Comparison of ENCODE assay signal across 7 mouse cellular contexts in the genomic region with DNA sequence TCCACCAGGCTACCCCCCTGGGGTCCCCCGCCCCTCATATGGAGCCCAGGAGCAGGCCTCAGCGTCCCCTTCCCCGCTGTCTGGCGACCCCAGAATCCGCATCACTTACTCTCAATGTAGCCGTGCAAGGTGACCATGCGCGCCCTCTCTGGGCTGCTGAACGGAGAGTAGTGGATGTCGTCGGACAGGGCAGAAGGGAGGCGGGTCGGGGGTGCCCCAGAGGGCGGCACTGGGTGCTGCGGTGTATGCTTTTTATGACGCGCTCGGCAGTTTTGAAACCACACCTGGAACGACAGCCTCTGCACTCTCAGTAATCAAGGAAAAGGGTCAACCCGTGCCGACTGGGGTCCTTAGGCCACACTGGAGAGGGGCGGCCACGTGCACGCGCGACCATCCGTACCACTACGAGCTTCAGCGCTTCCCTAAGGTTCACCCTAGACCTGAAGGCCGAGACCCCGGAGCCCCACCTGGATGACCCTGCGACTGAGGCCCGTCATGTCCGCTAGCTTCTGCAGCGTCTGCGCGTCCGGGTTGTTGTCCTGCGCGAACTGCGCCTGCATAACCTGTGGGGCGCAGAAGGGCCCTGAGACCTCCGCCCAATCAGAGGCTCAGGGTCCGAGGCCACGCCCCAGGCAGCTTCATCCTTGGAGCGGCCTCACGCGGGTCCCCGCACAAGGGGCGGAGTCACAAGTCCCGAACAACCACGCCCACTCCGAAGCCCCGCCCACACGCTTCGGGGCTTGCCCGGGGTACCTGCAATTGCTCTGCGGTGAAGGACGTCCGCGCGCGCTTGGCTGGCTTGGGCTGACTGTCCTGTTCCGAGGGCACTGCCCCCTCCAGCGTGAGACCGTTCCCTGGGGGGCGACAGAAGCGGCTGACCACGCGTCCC. TPM values are rescaled to one million over a fixed set of nuclear protein-coding genes. Genes with fewer than 3 reads are reported as not detected.
A peak's percentile ranks its signal among the peaks of the same experiment; 100 is the strongest.
DNase-seq lines count a peak whose midpoint lies in the region; ATAC-seq and TF ChIP-seq lines count a peak whose summit lies in the region.

No protein-coding gene starts in this region.

- peaks cover 12 to 25% of the 10 kb centered on the region in 2 experiments for H3K4me1 ChIP-seq in MEL (ENCODE audit: control insufficient read depth in 1 of 2, insufficient read depth in 2 of 2, low read length in 2 of 2)
- H3K4me1 ChIP-seq in forebrain, embryonic 12.5 days = peaks cover 15% of the 10 kb centered on the region
- H3K4me1 ChIP-seq in hindbrain, embryonic 16.5 days (ENCODE audit: control insufficient read depth, insufficient read depth, low read depth, low read length) = peaks cover 14% of the 10 kb centered on the region
- H3K4me1 ChIP-seq in liver, embryonic 12.5 days = peaks cover 16% of the 10 kb centered on the region

- H3K27me3 ChIP-seq in MEL (ENCODE audit: control insufficient read depth in 1 of 2, insufficient read depth in 2 of 2, low read length in 2 of 2) = peaks cover 0 to under 1% of the 10 kb centered on the region in 2 experiments; a peak in 1 of 4 replicates
- peaks cover 97% of the 10 kb centered on the region for H3K27me3 ChIP-seq in forebrain, embryonic 12.5 days
- H3K27me3 ChIP-seq in hindbrain, embryonic 16.5 days (replicated peaks; ENCODE audit: control insufficient read depth, insufficient read depth, low read length) = peaks cover 70% of the 10 kb centered on the region
- H3K27me3 ChIP-seq in liver, embryonic 12.5 days (replicated peaks) = peaks cover 98% of the 10 kb centered on the region

- TF ChIP-seq CTCF in MEL (IDR thresholded peaks at IDR 0.05 in 2 of 3, conservative IDR thresholded peaks at IDR 0.05 in 1 of 3; ENCODE audit: control insufficient read depth in 1 of 3, insufficient read depth in 1 of 3, low read depth in 2 of 3, low read length in 3 of 3, poor library complexity in 1 of 3, severe bottlenecking in 1 of 3) = no peak

- no peak for TF ChIP-seq RAD21 in MEL (IDR thresholded peaks at IDR 0.05; ENCODE audit: low read depth, low read length)

- H3K36me3 ChIP-seq in MEL (ENCODE audit: control insufficient read depth in 1 of 2, insufficient read depth in 2 of 2, low read length in 2 of 2) = peaks cover 0 to 12% of the 10 kb centered on the region in 2 experiments; a peak in 2 of 4 replicates
- H3K36me3 ChIP-seq in forebrain, embryonic 12.5 days (replicated peaks) = no peaks in the 10 kb centered on the region
- no peaks in the 10 kb centered on the region for H3K36me3 ChIP-seq in hindbrain, embryonic 16.5 days (ENCODE audit: control insufficient read depth, insufficient read depth, low read length)
- no peaks in the 10 kb centered on the region for H3K36me3 ChIP-seq in liver, embryonic 12.5 days

- peak; percentile 96 for DNase-seq in MEL (ENCODE audit: low read depth, low spot score)
- DNase-seq in adrenal gland, adult 8-10 months = peak; percentile 29
- peak; percentile 31 for DNase-seq in naive thymus-derived CD4-positive, alpha-beta T cell, adult 2 months (ENCODE audit: low read depth)
- DNase-seq in thymus, adult 18-20 months = peak; percentile 34 to 46

- H3K79me2 ChIP-seq in MEL (ENCODE audit: control insufficient read depth, insufficient read depth, low read length, poor library complexity) = no peaks in the 10 kb centered on the region

- ATAC-seq in forebrain, embryonic 12.5 days (ENCODE audit: low FRiP score) = peak; percentile 84
- ATAC-seq in hindbrain, embryonic 16.5 days = peak; percentile 77; the same call in 1 of the 2 replicates
- peak; percentile 83 for ATAC-seq in liver, embryonic 12.5 days

- TF ChIP-seq POLR2A in MEL (IDR thresholded peaks at IDR 0.05; ENCODE audit: control insufficient read depth in 1 of 2, insufficient read depth in 1 of 2, low read depth in 1 of 2, low read length in 2 of 2, poor library complexity in 1 of 2) = peak; percentile 45 to 80; a peak in 3 of 4 replicates

- WGBS in forebrain, embryonic 12.5 days = under 1% methylated on average over 70 of the region's 70 CpGs
- WGBS in hindbrain, embryonic 16.5 days = 1% methylated on average over 70 of the region's 70 CpGs
- 2% methylated on average over 70 of the region's 70 CpGs for WGBS in liver, embryonic 12.5 days (ENCODE audit: insufficient replicate concordance)

- H3K4me3 ChIP-seq in MEL (ENCODE audit: control insufficient read depth in 1 of 2, insufficient read depth in 1 of 2, low read depth in 2 of 2, low read length in 2 of 2) = peak overlapping the region; percentile 61 to 78
- peak overlapping the region; percentile 45 for H3K4me3 ChIP-seq in forebrain, embryonic 12.5 days (replicated peaks)
- peak overlapping the region; percentile 43 for H3K4me3 ChIP-seq in hindbrain, embryonic 16.5 days (ENCODE audit: low read length)
- peak overlapping the region; percentile 54 for H3K4me3 ChIP-seq in liver, embryonic 12.5 days

- peak overlapping the region; percentile 49 for H3K9ac ChIP-seq in MEL (ENCODE audit: control insufficient read depth, low read depth, low read length, poor library complexity, severe bottlenecking)
- peak overlapping the region; percentile 38; the same call in 1 of the 2 replicates for H3K9ac ChIP-seq in forebrain, embryonic 12.5 days
- H3K9ac ChIP-seq in hindbrain, embryonic 16.5 days (ENCODE audit: low read depth, low read length) = peak overlapping the region; percentile 29; the same call in 1 of the 2 replicates
- no peak overlapping the region for H3K9ac ChIP-seq in liver, embryonic 12.5 days

- peak overlapping the region; percentile 70 for H3K4me2 ChIP-seq in forebrain, embryonic 12.5 days
- peak overlapping the region; percentile 71 for H3K4me2 ChIP-seq in hindbrain, embryonic 16.5 days (ENCODE audit: low read length)
- H3K4me2 ChIP-seq in liver, embryonic 12.5 days = peak overlapping the region; percentile 78

- no peak for TF ChIP-seq EP300 in MEL (IDR thresholded peaks at IDR 0.05; ENCODE audit: low read depth in 1 of 2, low read length in 2 of 2)

- H3K9me3 ChIP-seq in MEL (replicated peaks; ENCODE audit: insufficient read depth, low read length) = no peaks in the 10 kb centered on the region
- H3K9me3 ChIP-seq in forebrain, embryonic 12.5 days = no peaks in the 10 kb centered on the region
- no peaks in the 10 kb centered on the region for H3K9me3 ChIP-seq in hindbrain, embryonic 16.5 days (ENCODE audit: control insufficient read depth, low read length)
- no peaks in the 10 kb centered on the region for H3K9me3 ChIP-seq in liver, embryonic 12.5 days (replicated peaks)

- H3K27ac ChIP-seq in MEL (ENCODE audit: control insufficient read depth, low read depth, low read length) = no peak overlapping the region
- no peak overlapping the region for H3K27ac ChIP-seq in forebrain, embryonic 12.5 days
- H3K27ac ChIP-seq in hindbrain, embryonic 16.5 days (ENCODE audit: low read depth, low read length) = no peak overlapping the region
- no peak overlapping the region for H3K27ac ChIP-seq in liver, embryonic 12.5 days

RNA-seq across cellular contexts. Expression of gene Lhx6, which starts 14.1 kb away (rescaled TPM):
- total RNA-seq in MEL (2012; rRNA removed) = 1.1 and 1.3 TPM in 2 replicates
- 1 to 10 TPM in 1 of 2 experiments, not detected in 1; 3.0 TPM for polyA plus RNA-seq in MEL (2012; ENCODE audit: insufficient read depth in 1 of 2, insufficient read length in 2 of 2, low read depth in 1 of 2, low replicate concordance in 2 of 2, missing spikeins in 1 of 2)
- total RNA-seq in adrenal gland, adult 8-10 months (2022) = 1 to 10 TPM in 2 of 4 experiments, under 1 TPM in 2; 0.49 to 2.2 (median 1.2) TPM
- 21.9 and 34.2 TPM in 2 replicates for polyA plus RNA-seq in forebrain, embryonic 12.5 days (2016; fragmentation: Nextera tagmentation; extraction: Ambion mirVana)
- 0.48 and 3.4 TPM in 2 replicates for polyA plus RNA-seq in hindbrain, embryonic 16.5 days (2015; fragmentation: Nextera tagmentation; extraction: Ambion mirVana)
- polyA plus RNA-seq in liver, embryonic 12.5 days (2016; fragmentation: Nextera tagmentation; extraction: Ambion mirVana) = 0.29 and 0.39 TPM in 2 replicates

RNA-seq across cellular contexts. Expression of gene Morn5, which starts 41.8 kb away (rescaled TPM):
- 0.81 and 0.98 TPM in 2 replicates for total RNA-seq in MEL (2012; rRNA removed)
- 1 to 10 TPM in 1 of 2 experiments, not detected in 1; 1.3 TPM for polyA plus RNA-seq in MEL (2012; ENCODE audit: insufficient read depth in 1 of 2, insufficient read length in 2 of 2, low read depth in 1 of 2, low replicate concordance in 2 of 2, missing spikeins in 1 of 2)
- total RNA-seq in adrenal gland, adult 8-10 months (2022) = 1 to 10 TPM in 1 of 4 experiments, under 1 TPM in 3; 0.38 to 1.2 (median 0.57) TPM
- polyA plus RNA-seq in forebrain, embryonic 12.5 days (2016; fragmentation: Nextera tagmentation; extraction: Ambion mirVana) = 0.69 and 1.3 TPM in 2 replicates
- 4.1 and 4.6 TPM in 2 replicates for polyA plus RNA-seq in hindbrain, embryonic 16.5 days (2015; fragmentation: Nextera tagmentation; extraction: Ambion mirVana)
- 0.18 TPM in 1 of 2 replicates, not detected in the other for polyA plus RNA-seq in liver, embryonic 12.5 days (2016; fragmentation: Nextera tagmentation; extraction: Ambion mirVana)

RNA-seq across cellular contexts. Expression of gene Ndufa8, which starts 41.9 kb away (rescaled TPM):
- 167 and 186 TPM in 2 replicates for total RNA-seq in MEL (2012; rRNA removed)
- polyA plus RNA-seq in MEL (2012; ENCODE audit: insufficient read depth in 1 of 2, insufficient read length in 2 of 2, low read depth in 1 of 2, low replicate concordance in 2 of 2, missing spikeins in 1 of 2) = 100 to 1,000 TPM in 1 of 2 experiments, not detected in 1; 357 TPM
- total RNA-seq in adrenal gland, adult 8-10 months (2022) = 100 to 1,000 TPM; 128 to 194 (median 170) TPM
- 161 and 169 TPM in 2 replicates for polyA plus RNA-seq in forebrain, embryonic 12.5 days (2016; fragmentation: Nextera tagmentation; extraction: Ambion mirVana)
- polyA plus RNA-seq in hindbrain, embryonic 16.5 days (2015; fragmentation: Nextera tagmentation; extraction: Ambion mirVana) = 346 and 375 TPM in 2 replicates
- polyA plus RNA-seq in liver, embryonic 12.5 days (2016; fragmentation: Nextera tagmentation; extraction: Ambion mirVana) = 155 and 162 TPM in 2 replicates

RNA-seq across cellular contexts. Expression of gene Mrrf, which starts 45.1 kb away (rescaled TPM):
- total RNA-seq in MEL (2012; rRNA removed) = 20.0 and 28.0 TPM in 2 replicates
- 10 to 100 TPM in 1 of 2 experiments, not detected in 1; 31.2 TPM for polyA plus RNA-seq in MEL (2012; ENCODE audit: insufficient read depth in 1 of 2, insufficient read length in 2 of 2, low read depth in 1 of 2, low replicate concordance in 2 of 2, missing spikeins in 1 of 2)
- total RNA-seq in adrenal gland, adult 8-10 months (2022) = 10 to 100 TPM; 22.1 to 29.7 (median 26.0) TPM
- 23.2 and 23.4 TPM in 2 replicates for polyA plus RNA-seq in forebrain, embryonic 12.5 days (2016; fragmentation: Nextera tagmentation; extraction: Ambion mirVana)
- 26.6 and 26.7 TPM in 2 replicates for polyA plus RNA-seq in hindbrain, embryonic 16.5 days (2015; fragmentation: Nextera tagmentation; extraction: Ambion mirVana)
- polyA plus RNA-seq in liver, embryonic 12.5 days (2016; fragmentation: Nextera tagmentation; extraction: Ambion mirVana) = 24.9 and 25.7 TPM in 2 replicates

RNA-seq across cellular contexts. Expression of gene Rbm18, which starts 45.5 kb away (rescaled TPM):
- total RNA-seq in MEL (2012; rRNA removed) = 16.4 and 20.1 TPM in 2 replicates
- polyA plus RNA-seq in MEL (2012; ENCODE audit: insufficient read depth in 1 of 2, insufficient read length in 2 of 2, low read depth in 1 of 2, low replicate concordance in 2 of 2, missing spikeins in 1 of 2) = 10 to 100 TPM in 1 of 2 experiments, not detected in 1; 16.7 TPM
- total RNA-seq in adrenal gland, adult 8-10 months (2022) = 10 to 100 TPM; 26.7 to 32.6 (median 29.8) TPM
- polyA plus RNA-seq in forebrain, embryonic 12.5 days (2016; fragmentation: Nextera tagmentation; extraction: Ambion mirVana) = 113 and 121 TPM in 2 replicates
- 114 and 117 TPM in 2 replicates for polyA plus RNA-seq in hindbrain, embryonic 16.5 days (2015; fragmentation: Nextera tagmentation; extraction: Ambion mirVana)
- 28.2 and 29.9 TPM in 2 replicates for polyA plus RNA-seq in liver, embryonic 12.5 days (2016; fragmentation: Nextera tagmentation; extraction: Ambion mirVana)

Comparison
In these comparisons a context has a peak if more than half of its experiments do, and no peak if none do; other contexts are left out.
1. DNase-seq: peak in every context shown above with its lines; median percentile 96 in MEL; 40 in thymus, adult 18-20 months; 31 in naive thymus-derived CD4-positive, alpha-beta T cell, adult 2 months; 29 in adrenal gland, adult 8-10 months.